Mouse (Mus musculus): ENCODE measurements at regions not wholly inside any gene's neighbourhood (a gene's known extent, or its start where the extent isn't known, plus 50 kb on each side); places are given as distances from the start of the nearest gene placed in this dataset.

DNA sequence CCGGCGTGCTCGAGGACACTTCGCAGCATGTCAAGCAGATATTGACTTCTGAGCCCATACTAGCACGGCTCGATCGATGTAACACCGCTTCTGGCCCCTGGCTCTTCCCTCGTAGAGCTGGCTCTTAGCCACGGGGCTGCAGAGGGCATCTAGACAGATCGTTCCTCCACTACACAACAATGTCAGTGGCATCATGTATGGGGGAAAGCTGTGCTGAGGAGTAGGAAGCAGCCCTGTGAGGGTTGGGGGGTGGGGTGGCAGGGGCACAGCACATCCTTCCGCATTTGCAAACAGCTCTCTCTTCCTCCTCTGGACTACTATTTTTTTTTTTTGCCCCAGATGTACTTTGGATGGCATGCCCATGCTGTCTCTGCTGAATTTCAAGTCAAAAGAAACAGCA, 218.1 kb upstream of the Habp2 start:
- Histone ChIP-seq H3K27me3 (ENCODE audit: control insufficient read depth, insufficient read depth, low read length, poor library complexity, severe bottlenecking) (no peaks in the 10 kb centered on the region), H3K36me3 (ENCODE audit: control insufficient read depth, insufficient read depth, low read length, poor library complexity, severe bottlenecking) (no peaks in the 10 kb centered on the region)
- peak; percentile 41 for DNase-seq (ENCODE audit: low read depth, low spot score)

DNA sequence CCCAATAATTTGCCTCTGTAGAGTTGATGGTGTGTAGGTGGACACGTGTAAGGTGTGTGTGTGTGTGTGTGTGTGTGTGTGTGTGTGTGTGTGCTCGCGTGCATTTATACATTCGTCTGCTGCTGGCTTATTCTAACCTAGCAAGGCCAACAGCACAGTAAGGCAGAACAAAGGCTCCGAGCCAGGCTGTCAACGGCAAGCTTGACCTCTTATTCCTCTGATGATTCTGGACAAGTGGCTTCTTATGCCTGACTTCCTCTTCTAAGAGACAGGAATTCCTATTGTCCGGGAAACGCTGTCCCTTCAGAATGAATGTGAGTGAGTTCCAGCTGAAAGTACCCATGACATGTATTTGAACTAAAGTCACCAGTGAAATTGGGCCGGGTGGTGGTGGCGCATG, 217.7 kb upstream of the Habp2 start:
- H3K27me3 ChIP-seq (ENCODE audit: control insufficient read depth, insufficient read depth, low read length, poor library complexity, severe bottlenecking) = no peaks in the 10 kb centered on the region
- H3K36me3 ChIP-seq (ENCODE audit: control insufficient read depth, insufficient read depth, low read length, poor library complexity, severe bottlenecking) = no peaks in the 10 kb centered on the region
- no peak for DNase-seq (ENCODE audit: low read depth, low spot score)

DNA sequence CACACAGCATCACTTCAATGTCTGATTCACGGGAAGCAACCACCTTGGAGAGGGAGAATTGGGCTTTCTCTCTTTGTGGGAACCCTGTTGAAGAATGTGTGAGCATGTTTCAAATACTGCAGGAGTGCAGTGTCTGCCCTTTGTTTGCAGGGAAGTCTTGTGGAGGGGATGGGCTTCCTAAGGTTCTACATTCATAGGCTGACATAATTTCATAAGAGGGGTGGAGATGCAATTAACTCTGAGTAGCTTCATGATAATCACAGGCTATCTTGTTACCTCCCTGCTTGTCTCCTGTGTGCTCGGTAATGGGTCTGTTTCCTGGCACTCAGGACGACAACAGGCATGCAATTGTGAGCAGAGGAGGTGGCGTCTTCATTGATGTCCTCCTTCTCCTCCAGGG, 215.6 kb upstream of the Habp2 start:
- Histone ChIP-seq H3K36me3 (ENCODE audit: control insufficient read depth, insufficient read depth, low read length, poor library complexity, severe bottlenecking) (no peaks in the 10 kb centered on the region), H3K27me3 (ENCODE audit: control insufficient read depth, insufficient read depth, low read length, poor library complexity, severe bottlenecking) (no peaks in the 10 kb centered on the region)
- DNase-seq (ENCODE audit: low read depth, low spot score) = no peak

DNA sequence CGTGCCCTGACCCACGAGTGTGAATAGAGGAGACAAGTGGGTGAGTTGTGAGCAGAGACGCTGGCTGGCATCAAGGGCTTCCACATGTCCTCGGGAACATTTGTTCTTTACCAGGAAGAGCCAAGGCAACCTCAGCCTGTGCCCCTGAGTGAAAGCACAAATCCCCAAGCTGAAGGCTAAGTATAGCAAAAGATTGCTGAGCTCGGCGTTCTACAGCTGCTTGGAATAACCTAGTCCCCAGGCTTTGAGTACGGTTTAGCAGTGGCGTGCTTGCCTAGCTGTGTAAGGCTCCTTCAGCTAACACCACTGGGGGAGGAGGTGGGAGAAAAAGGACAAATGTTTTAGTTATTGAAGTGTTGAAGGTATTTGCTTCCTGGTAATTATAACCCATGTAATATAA, 210.8 kb upstream of the Habp2 start:
- H3K36me3 ChIP-seq (ENCODE audit: control insufficient read depth, insufficient read depth, low read length, poor library complexity, severe bottlenecking) = no peaks in the 10 kb centered on the region
- no peaks in the 10 kb centered on the region for H3K27me3 ChIP-seq (ENCODE audit: control insufficient read depth, insufficient read depth, low read length, poor library complexity, severe bottlenecking)
- no peak for DNase-seq (ENCODE audit: low read depth, low spot score)

DNA sequence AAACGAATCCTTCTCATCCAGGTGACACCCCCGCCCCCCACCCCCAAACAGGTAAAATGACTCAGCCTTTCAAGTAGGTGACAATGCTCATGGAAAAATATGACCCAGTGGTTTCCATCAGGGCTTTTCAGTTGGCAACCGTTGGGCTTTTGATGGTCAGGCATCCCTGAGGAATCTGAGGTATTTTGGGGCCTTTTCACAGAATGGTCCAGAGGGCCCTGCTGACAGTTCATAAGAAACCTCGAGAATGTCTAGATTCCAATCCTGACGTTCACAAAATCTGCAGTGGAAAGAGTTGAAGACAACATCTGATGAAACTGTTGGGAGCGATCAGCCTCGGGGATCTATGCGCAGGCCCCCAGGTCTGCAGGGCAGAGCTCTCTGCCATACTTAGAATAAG, 209.4 kb upstream of the Habp2 start:
- Histone ChIP-seq H3K27me3 (ENCODE audit: control insufficient read depth, insufficient read depth, low read length, poor library complexity, severe bottlenecking) (no peaks in the 10 kb centered on the region), H3K36me3 (ENCODE audit: control insufficient read depth, insufficient read depth, low read length, poor library complexity, severe bottlenecking) (no peaks in the 10 kb centered on the region)
- DNase-seq (ENCODE audit: low read depth, low spot score) = no peak

DNA sequence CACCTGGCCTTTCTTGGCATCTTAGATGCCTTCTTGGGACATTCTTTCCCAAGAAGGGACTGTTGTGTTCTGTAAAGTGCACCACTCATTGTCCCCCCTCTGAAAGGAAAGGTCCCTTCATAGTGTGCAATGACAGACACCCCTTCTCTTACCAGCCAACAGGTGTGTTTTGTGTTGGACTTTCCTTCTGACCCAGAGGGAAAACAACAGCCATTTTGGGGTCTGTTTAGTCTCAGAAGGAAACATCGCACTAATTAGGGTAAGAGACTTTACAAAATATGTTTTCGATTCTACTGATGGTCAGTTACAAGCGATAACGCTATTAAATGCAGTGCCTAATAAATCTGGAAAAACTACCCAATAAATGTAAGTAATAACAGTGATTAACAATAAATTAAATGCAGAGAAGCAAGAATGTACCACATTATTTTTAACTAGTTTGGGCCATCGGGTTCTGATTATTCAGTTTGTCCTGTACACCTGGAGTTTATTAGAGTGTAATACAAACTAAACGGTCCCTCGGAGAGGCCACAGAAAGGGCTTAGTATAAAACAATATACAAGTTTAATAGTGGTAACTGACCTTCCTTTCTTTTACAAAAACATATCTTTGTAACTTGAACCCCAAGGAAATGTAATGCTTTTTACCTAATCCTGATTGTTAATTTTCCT, 200.4 kb upstream of the Habp2 start:
- H3K36me3 ChIP-seq (ENCODE audit: control insufficient read depth, insufficient read depth, low read length, poor library complexity, severe bottlenecking) = no peaks in the 10 kb centered on the region
- no peaks in the 10 kb centered on the region for H3K27me3 ChIP-seq (ENCODE audit: control insufficient read depth, insufficient read depth, low read length, poor library complexity, severe bottlenecking)
- no peak for DNase-seq (ENCODE audit: low read depth, low spot score)

DNA sequence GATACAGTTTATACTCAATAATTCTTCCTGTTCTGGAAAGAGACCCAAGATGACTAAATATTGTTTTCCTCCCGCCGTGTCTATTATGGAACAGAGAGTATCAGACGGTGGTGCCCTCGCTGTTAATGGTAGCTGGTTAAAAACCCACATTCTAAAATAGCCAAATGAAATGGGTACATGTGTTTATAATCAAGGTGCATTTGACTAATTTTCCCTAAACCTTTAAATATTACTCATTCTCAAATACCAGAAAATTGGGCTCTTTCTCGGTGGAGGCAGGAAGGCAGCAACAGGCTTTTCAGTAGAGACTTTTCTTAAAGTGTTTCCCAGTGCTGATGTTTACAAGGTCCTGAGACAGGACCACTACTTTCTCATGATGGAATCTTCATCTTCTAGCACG, 199.8 kb upstream of the Habp2 start:
- H3K36me3 ChIP-seq (ENCODE audit: control insufficient read depth, insufficient read depth, low read length, poor library complexity, severe bottlenecking) = no peaks in the 10 kb centered on the region
- DNase-seq (ENCODE audit: low read depth, low spot score) = no peak
- H3K27me3 ChIP-seq (ENCODE audit: control insufficient read depth, insufficient read depth, low read length, poor library complexity, severe bottlenecking) = no peaks in the 10 kb centered on the region

DNA sequence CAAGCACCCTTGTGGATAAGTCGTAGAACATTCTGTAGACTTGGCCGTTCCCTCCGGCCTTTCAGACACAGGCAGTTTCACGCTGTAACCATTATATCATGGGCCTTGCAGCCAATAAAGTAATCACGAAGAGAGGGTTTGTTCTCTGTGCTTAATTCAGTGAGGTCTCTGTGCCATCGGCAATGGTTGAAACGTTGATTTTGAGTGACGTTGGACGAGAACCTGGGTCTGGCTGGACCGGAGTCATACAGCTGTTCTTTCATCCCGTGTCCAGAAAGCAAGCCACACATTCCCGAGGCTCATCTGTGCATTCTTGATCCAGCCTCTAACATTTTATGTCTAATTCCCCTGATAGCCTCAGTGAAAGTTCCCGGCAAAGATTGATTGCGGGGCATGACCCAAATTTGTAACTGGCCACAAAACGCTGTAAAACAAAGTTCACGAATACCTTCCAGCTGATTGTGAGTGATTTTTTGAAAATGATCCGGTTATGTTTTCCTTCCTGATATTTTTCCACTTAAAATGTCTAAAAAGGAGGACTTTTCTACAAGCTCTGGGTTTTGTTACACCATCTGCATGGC, 197.1 kb upstream of the Habp2 start:
- DNase-seq (ENCODE audit: low read depth, low spot score) = no peak
- H3K36me3 ChIP-seq (ENCODE audit: control insufficient read depth, insufficient read depth, low read length, poor library complexity, severe bottlenecking) = no peaks in the 10 kb centered on the region
- H3K27me3 ChIP-seq (ENCODE audit: control insufficient read depth, insufficient read depth, low read length, poor library complexity, severe bottlenecking) = no peaks in the 10 kb centered on the region

DNA sequence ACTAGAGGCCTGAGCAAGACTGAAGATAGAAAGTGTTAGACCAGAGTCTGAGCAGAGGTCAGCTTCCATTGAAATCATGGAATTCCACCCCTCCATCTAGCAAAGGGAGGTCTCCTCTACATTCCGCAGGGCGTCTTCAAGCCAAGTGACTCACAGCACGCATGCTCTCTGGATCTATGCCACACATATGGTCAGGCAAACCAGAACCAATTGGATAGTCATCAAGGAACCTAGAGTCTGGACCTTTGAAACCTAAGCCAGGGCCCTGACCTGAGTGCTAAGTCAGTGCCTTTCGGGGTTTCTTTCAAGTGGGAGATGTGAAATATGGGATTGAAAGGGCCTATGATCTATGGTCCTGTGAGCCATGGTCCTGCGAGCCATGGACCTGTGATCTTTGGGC, 195.4 kb upstream of the Habp2 start:
- no peaks in the 10 kb centered on the region for H3K27me3 ChIP-seq (ENCODE audit: control insufficient read depth, insufficient read depth, low read length, poor library complexity, severe bottlenecking)
- DNase-seq (ENCODE audit: low read depth, low spot score) = no peak
- H3K36me3 ChIP-seq (ENCODE audit: control insufficient read depth, insufficient read depth, low read length, poor library complexity, severe bottlenecking) = no peaks in the 10 kb centered on the region

DNA sequence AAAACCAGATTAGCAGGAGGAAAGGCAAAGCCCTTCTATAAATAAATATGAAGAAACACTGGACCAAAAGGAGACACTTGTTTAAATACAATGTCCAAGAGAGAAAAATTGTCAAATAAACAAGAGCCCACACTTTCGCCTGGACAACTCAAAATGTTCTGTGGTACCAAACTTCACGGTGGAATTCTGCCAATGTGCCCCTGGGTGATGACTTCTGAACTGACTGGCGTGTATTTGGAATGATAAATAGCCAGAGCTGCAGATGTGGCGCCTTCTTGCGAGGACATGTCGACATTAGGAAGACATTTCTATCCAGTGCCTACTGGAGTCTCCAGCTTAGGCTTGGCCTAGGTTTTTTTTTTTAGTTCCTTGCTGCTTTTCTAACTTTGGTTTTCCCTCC, 191.1 kb upstream of the Habp2 start:
- H3K36me3 ChIP-seq (ENCODE audit: control insufficient read depth, insufficient read depth, low read length, poor library complexity, severe bottlenecking) = no peaks in the 10 kb centered on the region
- no peak for DNase-seq (ENCODE audit: low read depth, low spot score)
- no peaks in the 10 kb centered on the region for H3K27me3 ChIP-seq (ENCODE audit: control insufficient read depth, insufficient read depth, low read length, poor library complexity, severe bottlenecking)

DNA sequence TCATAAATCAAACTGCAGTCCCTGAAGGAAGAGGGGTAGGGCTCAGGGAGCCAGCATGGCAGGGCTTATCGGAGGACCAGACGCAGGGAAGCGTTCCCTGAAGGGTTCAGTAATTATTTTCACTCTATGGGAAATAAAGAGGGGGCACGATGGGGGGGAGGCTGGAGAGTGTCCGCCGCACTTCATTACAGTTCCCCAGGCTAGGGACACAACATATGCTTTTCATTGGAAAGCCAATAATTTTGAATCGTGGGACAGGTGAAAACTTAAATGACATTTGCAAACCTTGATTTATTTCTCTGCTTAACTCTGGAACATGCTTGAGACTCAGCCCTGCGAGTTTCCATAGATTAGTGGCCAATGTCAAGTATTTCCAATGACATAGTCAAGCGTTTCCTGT, 187.2 kb upstream of the Habp2 start:
- Histone ChIP-seq H3K27me3 (ENCODE audit: control insufficient read depth, insufficient read depth, low read length, poor library complexity, severe bottlenecking) (no peaks in the 10 kb centered on the region), H3K36me3 (ENCODE audit: control insufficient read depth, insufficient read depth, low read length, poor library complexity, severe bottlenecking) (no peaks in the 10 kb centered on the region)
- DNase-seq (ENCODE audit: low read depth, low spot score) = no peak

DNA sequence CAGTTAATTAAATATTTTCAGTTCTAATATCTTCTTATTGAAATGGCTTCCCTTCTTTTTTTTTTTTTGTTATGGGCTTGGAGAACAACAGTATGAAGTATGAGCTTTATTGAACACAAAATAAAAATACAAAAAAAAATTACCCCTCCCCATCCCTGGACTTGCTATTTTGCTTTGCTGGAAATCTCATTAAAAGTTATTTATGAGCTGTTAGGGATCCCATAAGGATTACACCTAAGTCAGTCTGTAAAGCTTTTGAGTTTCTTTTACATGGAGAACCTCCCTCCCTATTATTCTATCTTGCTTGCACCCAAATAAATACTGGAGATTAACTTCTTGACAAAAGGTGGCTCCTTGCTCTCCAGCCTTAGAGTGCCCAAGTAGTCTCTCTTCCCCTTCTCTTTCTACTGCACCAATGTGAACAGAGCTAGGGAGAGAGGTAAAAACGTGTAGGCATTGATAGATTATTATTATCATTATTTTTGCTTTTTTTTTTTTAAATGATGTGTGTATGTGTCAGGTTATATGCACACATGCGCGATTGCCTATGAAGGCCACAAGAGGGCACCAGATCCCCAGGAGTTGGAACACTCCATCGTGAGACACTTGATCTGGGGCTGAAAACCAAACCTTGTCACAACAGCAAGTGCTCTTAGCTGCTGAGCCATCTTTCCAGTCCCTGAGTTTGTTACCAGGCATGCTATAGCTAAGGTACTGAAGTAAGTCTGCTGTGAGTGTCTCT, 186.6 kb upstream of the Habp2 start:
- Histone ChIP-seq H3K36me3 (ENCODE audit: control insufficient read depth, insufficient read depth, low read length, poor library complexity, severe bottlenecking) (no peaks in the 10 kb centered on the region), H3K27me3 (ENCODE audit: control insufficient read depth, insufficient read depth, low read length, poor library complexity, severe bottlenecking) (no peaks in the 10 kb centered on the region)
- DNase-seq (ENCODE audit: low read depth, low spot score) = no peak

DNA sequence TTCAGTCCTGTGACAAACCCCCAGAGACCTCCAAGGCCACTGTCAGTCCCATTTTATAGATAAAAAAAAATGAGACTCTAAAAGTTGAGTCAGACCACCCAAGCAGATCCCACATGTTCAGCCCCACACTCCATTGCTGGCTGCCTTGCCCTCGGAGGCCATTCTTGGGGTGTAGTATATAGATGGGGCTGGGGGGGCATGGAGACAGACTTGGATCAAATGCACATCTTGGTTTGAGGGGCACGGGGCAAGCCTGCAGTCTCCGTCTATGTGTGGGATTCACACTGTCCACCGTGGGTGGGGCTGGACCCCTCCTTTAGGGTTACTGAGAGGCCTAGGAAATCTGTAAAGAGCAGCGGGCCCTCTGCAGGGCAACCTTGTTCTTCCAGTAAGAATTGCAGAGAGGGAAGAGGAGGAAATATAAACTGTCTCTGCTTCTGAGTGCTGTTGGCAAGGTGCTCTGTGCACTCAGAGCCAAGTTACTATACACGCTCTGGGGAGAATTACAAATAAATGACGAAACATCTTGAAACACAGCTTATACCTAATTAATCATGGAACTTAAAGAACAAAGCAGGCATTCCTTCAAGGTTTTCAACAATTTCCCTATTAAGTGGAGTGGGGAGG, 184.4 kb upstream of the Habp2 start:
- no peak for DNase-seq (ENCODE audit: low read depth, low spot score)
- Histone ChIP-seq H3K36me3 (ENCODE audit: control insufficient read depth, insufficient read depth, low read length, poor library complexity, severe bottlenecking) (no peaks in the 10 kb centered on the region), H3K27me3 (ENCODE audit: control insufficient read depth, insufficient read depth, low read length, poor library complexity, severe bottlenecking) (no peaks in the 10 kb centered on the region)

DNA sequence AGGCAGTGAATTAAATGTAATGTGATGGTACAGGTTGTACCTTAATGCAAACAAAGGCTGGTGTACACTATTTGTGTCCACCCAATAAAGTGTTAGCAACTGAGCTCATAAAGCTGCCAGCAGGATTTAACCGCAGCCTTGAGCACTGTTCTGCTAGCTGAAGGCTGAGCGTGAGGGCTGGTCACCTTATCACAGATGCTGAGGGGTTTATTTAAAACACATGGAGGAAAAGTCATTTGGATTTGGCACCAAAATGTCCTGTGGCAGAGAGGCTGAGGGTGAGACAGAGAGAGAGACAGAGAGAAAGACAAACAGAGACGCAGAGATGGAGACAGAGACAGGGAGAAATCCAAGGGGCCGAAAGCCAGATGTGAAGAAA, 181.9 kb upstream of the Habp2 start:
- H3K36me3 ChIP-seq (ENCODE audit: control insufficient read depth, insufficient read depth, low read length, poor library complexity, severe bottlenecking) = no peaks in the 10 kb centered on the region
- no peak for DNase-seq (ENCODE audit: low read depth, low spot score)

DNA sequence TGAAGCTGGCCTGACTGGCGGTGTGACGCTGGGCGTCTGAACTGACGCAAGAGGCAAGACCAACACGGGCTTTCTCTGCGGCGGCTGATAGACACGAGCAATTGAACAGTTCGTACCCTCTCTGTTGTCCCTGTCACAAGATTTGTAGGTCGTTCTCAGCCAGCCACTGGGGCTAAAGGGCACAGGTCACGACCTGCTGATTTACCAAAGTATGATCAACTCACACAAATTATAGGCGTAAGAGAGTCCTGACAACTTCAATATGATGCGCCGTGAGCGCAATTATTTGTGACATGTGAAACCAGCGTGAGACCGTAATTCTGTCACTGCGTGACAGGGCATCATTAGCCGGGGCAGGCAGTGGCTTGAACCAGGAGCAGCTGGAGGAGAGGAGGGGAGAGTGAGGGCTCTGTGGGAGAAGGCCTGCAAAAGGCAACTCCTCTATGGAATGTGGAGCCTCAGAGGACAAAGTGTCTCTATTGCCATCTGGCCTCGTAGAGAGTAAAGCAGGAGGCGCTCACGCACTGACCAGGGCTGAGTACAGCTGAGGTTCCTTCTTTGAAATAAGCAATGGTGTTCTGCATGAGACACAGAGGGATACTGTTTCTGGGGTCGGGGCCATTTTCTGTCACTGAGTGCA, 181.4 kb upstream of the Habp2 start:
- Histone ChIP-seq H3K36me3 (ENCODE audit: control insufficient read depth, insufficient read depth, low read length, poor library complexity, severe bottlenecking) (no peaks in the 10 kb centered on the region), H3K27me3 (ENCODE audit: control insufficient read depth, insufficient read depth, low read length, poor library complexity, severe bottlenecking) (no peaks in the 10 kb centered on the region)
- DNase-seq (ENCODE audit: low read depth, low spot score) = no peak

More for the DNA sequence above, 181.9 kb upstream of the Habp2 start:
- no peaks in the 10 kb centered on the region for H3K27me3 ChIP-seq (ENCODE audit: control insufficient read depth, insufficient read depth, low read length, poor library complexity, severe bottlenecking)
